Mouse (Mus musculus): ENCODE results near the gene Gm44511. TPM values are rescaled to one million over a fixed set of nuclear protein-coding genes. Genes with fewer than 3 reads are reported as not detected.

Gene Gm44511
- total RNA-seq (2021) = not detected
- long read RNA-seq, experiment 1, partial matches to known transcripts = 0 of 11 reads
- long read RNA-seq, experiment 1, other reads (novel, unspliced or antisense) = 11 of 11 reads
- long read RNA-seq, experiment 2, partial matches to known transcripts = 0 of 18 reads
- long read RNA-seq, experiment 2, other reads (novel, unspliced or antisense) = 18 of 18 reads

DNA sequence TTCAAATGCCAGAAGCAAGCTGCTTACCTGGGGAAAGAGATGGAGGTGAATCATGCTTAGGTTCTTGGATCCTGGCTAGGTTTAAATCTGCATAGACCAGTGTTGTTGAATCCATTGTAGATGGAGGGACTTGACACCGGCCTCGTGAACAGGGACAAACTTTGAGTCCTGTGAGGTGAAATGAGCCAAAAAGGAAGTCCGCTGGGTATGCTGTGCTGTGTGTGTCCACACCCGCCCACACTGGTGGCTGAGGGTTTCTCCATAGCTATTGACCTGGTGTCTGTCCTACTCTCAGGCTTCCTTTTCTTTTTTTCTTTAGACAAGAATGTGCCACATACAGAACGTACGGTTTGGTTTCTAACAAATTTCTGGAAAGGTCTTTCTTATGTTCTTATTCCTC is at the start of gene Gm44511, which contains the start of gene Klrb1b:
Gm44511 (minus strand) TSS at position 184 of the 400 bp plus-strand sequence.
Klrb1b (minus strand) TSS at position 200 of the 400 bp plus-strand sequence.
- DNase-seq = no peak

DNA sequence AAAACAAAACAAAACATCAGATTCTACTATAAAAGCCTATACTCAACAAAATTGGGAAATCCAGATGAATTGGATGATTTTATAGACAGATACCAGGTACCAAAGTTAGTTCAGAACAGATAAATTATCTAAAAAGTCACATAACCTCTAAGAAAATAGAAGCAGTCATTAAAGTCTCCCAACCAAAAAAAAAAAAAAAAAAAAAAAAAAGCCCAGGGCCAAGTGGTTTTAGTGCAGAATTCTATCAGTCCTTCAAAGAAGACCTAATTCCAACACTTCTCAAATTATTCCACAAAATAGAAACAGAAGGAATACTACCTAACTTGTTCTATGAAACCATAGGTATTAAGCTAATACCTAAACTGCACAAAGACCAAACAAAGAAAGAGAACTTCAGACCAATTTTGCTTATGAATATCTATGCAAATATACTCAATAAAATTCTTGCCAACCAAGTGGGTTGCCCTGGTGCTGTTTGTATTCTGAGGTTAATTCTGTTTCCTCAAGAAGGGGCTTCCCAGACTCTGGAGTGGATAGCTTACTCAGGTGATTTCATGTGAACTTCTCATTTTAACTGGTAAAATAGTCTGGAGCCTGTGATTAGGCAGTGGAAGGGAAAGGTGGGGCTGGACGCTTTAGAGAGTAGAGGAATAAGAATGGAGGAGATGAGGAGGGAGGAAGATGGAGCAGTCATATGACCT is 45.9 kb upstream of the Gm44511 start:
- no peak for DNase-seq

DNA sequence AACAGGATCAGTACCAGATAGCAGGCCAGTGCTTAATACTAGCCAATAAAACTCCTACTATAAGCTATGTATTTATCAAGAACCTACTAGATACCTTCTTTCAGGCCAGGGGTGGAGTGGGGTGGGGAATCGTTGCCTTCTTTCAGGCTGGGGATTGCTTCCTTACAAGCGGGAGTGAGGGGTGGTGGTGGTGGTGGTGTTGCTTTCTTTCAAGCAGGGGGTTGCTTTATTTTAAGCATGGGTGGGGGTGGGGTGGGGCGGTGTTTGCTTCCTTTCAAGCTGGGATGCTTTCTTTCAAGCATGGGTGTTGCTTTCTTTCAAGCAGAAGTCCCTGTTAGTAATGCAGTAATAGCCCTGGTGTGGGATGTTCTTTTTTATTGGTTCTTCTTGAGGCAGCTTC is 42.7 kb upstream of the Gm44511 start:
- DNase-seq = no peak

DNA sequence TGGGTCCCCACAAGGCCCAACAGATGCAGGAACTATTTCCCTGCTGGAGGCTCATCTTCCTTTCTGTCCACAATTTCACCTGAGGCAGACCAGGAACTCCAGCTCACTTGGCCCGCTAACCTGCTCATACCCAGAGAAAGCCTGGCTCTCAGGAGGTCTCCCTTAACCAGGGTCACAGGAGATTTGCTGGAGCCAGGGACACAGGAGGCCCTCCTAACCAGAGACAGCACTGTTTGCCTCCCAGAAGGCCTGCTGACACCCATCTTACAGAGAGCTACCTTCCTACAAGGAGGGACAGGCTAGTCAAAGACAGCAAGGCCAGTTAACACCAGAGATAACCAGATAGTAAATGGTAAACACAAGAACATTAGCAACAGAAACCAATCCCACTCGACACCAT is 31.9 kb upstream of the Gm44511 start:
- DNase-seq = no peak

DNA sequence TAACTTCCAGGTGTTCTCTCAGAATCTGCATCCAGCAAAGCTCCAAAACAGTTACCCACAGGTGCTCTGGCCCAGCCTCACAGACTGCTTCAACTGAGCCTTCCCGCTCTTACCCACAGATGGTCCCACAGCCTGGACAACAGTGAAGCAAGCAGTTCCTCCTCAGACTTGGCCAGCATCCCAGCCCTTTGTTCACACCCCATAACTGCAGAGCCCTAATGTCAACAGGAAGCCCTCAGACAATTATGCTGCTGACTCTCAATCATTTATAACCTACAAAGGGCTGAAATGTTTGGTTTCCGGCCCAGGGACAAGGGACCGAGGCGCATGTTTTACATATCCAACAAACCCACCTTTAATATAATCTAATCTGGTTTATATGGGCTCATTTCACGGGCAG is 30.1 kb upstream of the Gm44511 start:
- peak; percentile 77 for DNase-seq

DNA sequence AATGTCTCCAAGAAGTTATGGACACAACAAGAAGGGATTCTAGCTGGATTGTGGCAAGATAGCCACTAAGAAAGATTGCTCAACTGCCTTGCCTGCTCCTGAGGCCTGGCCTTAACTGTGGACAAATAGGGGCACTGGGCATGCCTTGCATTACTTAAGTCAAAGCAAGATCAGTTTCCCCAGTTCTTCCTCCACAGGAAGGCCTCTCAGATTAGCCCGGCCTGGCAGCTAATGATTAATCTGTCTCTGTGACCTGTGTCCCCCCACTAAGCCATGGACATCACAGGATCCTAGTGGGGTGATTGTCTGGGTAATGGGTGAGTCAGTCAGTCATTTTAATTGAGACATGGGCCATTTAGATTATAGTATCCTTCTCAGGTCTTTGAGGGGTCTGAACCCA is 29.4 kb upstream of the Gm44511 start:
- no peak for DNase-seq

DNA sequence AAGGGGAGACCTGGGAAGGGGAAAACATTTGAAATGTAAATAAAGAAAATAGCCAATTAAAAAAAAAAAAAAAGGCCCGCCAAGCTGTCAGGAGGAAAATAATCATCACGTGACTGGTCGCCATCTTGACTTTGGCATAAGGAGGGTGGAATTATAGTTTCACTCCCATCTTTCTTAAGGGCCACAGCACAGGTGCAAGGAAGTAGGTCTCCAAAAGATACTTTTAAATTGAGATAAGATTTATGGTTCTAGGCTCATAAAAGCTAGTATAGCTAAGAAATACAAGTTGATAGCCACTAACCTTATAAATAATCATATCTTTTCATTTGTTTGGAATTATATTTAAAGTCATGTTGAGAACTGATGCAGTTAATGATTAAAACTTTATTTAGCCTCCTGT is 28.8 kb upstream of the Gm44511 start:
- DNase-seq = no peak

DNA sequence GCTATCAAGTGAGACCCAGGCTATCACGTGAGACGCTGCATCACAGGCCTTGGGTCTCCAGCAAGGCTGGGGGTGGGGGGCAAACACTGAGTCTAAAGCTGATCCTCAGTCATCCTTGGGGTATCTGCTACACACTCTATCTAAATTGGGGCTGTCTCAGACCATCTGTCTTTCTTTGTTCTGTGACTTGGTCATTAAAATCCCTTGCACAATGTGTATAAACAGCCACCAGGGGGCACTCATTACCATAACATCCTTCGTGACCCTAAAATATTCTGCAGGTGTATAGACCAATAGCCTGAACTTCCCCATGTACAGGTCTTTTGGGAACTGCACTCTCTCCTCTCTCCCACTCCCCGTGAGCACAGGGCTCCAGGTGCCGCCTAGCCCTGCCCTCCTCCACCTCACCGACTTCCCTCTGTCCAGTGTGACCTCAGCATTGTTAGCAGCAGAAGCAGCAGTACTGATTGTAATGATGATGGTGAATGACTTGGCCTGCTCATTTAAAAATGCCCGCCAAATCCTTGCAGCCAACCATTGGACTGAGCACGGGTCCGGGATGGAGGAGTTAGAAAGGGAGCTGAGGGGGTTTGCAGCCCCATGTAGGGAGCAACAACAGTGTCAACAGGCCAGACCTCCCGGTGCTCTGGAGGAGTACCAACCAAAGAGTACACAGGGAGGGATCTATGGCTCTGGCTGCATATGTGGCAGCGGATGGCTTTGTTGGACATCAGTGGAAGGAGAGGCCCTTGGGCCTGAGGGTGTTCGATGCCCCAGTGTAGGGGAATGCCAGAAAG is 28.1 kb upstream of the Gm44511 start:
- peak; percentile 81 for DNase-seq

DNA sequence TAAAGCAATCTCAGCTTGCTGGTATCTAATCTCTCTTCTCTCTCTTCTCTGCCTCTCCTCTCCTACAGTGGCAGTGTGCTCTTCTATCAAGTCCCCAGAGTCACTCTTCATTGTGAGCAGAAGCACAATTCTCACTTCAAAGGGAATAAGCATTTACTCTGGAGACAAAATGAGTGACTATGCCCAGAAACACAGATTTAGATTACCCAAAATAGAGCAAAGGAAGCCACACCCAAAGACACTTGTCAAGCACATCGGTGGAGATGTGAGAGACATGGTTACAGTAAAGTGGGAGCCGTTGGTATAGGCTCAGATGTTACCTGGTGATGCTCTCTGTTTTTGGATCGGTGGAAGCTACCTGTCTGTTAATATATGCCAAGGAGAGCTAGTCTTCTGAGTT is 26.7 kb upstream of the Gm44511 start:
- DNase-seq = no peak

DNA sequence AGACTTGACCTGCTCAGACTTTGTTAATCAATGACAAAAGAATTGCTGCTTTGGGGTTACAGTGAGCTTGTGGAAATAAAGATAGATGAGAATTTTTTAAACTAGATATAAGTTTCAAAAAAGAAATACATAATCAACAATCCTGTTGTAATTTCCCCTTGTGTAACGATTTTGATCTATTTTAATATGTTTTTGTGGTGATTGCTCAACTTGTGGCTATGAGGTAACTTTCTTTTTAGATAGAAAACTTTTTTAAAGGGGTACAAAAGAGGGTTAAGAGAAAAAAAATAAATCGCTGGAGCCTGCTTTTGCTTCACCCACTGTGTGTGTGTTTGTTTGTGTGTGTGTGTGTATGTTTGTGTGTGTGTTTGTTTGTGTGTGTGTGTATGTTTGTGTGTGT is 25.0 kb upstream of the Gm44511 start:
- no peak for DNase-seq

DNA sequence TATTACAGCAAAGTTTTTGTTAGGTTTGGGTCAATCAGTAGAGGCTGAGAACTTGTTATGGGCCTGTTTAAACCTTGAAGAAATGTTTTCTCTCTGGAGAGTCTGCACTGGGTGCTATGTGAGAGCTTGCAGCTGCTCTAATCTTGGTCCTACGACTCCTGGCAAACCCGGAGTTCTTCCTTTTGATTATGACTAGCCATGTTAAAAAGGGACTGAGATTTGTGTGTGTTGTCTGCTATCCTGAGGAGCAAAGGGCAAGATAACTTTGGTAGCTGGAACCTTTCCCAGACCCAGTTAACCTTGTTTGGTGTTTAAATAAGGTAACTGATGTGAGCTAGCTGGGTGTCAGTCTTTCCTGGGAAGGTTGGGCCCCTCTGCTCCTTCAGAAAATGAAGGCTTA is 24.6 kb upstream of the Gm44511 start:
- no peak for DNase-seq

DNA sequence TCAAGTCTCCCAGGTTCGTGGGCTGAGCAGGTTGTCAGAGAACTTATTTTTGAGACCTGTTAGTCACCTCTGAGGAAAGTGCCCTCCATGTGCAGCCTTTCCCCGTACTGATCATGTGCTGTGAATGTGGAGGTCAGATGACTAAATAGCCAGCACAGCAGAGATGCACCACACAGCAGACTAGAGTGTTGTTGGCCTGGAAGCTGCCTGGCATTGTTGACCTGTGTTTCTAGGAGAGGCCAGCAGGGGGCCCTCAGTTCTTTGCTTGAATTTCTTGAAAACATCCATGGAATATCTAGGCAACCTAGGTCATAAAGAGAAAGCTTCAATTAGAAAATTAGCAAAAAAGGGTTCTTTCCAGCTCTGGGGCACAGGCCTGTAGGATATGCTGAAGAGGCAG is 23.8 kb upstream of the Gm44511 start:
- peak; percentile 72 for DNase-seq

DNA sequence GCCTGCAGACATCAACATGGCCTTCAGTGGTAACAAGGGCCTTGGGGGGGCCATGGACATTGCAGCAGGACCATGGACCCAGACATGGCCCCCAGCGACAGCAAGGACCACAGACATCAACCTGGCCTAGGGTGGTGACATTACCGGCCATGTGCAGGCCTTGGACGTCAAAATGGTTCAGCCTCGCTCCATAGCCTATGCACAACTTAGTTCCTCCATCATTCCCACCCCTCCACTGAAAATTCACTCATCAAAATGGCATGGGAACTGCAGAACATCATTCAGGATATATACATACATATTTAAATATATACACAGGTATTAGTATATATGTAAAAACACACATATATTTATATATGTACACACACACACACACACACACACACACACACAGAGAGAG is 21.3 kb upstream of the Gm44511 start:
- no peak for DNase-seq

DNA sequence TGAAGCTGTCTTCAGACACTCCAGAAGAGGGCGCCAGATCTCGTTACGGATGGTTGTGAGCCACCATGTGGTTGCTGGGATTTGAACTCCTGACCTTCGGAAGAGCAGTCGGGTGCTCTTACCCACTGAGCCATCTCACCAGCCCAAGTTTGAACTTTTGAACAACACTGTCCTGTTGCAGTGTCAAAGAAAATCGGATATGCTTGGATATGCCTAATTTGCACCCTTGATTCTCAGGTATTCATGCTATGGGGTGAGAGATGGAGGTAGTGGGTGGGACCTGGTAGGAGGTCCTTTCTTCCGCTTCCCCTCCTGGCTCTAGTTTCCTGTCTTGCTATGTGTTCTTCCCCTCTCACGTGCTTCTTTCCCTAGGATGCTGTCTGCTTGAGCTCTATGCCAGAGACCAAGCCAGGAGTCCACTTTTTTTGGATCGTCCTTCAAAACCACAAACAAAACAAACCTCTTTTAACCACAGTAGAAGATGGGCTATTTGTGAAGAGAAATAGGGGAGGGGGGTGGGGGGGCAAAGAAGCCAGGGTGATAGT is 20.0 kb upstream of the Gm44511 start:
- DNase-seq = no peak

DNA sequence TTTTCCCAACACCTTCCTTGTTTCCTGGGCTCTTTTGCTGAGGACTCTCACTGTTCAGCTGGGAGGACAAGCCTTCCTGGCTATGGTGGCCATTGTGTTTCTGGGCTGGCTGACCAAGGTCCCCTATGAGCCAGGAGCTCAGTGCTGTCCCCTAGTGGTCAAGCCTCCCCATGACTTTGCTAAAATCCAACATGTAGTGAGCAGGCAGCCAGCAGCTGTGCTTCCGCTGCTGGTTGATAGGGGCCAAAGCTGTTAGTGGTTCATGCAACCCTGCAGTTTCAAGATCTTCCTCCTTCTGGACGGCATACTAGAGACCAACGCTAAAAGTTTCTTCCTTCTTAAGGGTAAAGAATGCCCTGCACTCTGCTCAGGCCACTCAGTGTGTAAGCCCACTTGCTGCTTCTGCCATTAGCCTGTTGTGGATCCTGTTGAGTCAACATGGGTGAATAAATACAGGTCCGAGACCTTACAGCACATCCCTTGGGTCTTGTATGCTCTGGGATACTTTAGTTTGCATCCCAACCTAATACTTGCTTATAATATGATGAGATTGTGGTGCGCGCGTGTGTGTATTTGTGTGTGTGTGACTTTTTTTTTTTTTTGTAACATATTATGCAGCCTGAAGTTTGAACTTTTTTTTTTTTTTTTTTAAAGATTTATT is 19.3 kb upstream of the Gm44511 start:
- DNase-seq = peak; percentile 93

DNA sequence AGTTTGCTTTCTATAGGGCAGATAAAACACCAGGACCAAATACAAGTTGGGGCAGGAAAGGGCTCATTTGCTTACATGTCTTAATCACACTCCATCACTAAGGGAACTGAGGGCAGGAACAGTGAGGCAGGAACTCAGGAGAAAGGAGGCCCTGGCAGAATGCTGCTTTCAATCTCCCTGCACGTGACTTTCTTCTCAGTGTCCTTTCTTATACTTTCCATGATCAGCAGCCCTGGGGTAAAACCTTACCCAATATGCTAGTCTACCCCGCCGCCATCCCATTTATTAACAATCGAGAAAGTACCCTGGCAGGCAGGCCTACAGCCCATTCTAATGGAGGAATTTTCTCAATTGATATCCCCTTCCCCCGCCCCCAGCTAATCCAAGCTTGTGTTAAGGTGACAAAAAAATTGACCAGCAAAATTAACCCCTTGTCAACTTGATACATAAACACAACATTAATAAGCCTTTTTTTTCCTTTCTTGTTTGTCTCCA is 18.5 kb upstream of the Gm44511 start:
- no peak for DNase-seq

DNA sequence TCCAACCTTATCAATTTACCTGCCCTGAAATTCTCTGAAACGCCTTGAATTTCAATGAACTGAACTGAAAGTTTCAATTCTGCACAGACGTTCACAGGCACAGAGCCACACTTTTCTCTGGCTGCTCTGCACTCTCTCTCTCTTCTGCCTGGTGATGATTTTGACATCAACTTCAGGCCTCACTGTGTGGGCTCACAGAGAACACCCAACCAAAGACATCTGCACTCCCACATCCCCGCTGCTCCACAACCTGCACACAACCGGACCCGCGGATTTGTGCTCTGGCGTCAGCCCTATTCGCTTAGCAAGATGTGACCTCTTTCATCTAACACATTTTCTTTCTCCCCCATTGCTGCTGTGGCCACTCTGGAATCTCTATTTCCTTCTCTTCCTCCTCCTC is 18.0 kb upstream of the Gm44511 start:
- no peak for DNase-seq

DNA sequence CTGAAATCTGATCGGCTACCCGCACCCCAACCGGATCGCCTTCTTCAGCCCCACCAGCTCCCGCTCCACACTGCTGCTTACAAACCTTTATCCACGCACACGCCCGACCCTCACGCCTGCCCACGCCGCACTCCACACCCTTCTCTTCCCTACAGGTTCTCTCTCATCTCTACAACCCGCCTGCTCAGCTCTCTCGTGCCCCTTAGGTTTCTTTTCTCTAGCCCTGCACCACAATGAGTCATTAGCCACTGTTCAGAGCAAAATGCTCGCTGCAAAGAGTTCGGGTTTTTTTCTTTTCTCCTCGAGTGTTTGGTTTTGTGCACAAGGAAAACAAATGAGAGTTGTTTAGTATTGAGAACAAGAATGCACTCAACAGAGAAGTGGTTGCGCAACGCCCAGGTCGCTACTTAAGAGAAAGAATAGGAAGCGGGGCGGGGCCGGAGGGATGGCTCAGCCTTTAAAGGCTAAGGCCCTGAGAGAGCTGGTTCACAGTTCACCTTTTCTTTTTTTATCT is 17.4 kb upstream of the Gm44511 start:
- DNase-seq = peak; percentile 78

DNA sequence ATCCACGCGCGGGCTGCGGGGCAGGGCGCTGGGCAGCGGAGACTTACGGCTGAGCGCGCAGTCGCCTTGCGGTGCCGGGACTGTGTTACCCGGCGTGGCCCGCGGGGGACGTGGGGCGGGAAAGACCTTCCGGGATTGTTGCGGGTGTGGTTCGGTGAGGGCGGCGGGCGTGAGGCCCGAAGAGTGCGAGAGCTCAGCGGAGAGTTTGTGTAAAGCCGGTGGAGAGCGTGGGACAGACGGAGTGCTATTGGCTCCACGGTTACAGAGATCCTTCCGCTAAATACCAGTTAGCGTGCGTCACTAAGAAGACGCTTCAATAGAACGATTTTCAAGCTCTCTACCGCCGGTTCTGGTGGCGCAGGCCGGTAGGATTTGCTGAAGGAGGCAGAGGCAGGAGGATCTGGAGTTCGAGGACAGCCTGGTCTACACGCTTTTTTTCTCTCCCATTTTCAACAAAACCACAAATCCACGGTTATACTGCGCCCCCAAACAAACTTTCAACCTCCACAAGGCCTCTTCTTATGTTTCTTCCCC is 16.9 kb upstream of the Gm44511 start:
- DNase-seq = peak; percentile 93

DNA sequence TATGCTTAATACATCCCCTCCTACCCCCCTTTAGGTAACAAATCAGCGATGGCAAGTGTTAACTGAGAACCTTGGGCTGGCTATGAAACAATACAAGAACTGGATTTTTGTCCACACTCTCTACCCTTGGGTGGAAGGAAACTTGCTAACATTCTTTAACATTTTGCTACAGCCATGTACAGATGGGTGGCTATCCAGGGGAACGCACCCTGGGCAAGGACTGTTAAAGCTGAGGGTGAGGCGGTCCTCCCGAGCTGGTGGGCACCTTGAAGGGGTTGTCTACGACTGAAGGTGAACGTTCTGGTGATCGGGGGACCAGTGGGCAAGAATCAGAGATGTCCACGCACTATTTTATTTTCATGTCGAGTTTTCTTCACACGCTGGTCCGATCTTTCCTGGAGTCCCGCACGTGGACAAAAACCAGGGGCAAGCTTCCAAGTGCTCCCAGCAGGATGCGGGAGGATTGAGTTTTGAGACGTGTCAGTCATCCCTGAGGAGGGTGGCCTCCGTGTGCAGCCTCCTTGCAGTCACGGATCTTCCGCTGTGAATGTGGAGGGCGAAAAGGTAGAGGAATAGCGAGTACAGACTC is 16.3 kb upstream of the Gm44511 start:
- DNase-seq = no peak

DNA sequence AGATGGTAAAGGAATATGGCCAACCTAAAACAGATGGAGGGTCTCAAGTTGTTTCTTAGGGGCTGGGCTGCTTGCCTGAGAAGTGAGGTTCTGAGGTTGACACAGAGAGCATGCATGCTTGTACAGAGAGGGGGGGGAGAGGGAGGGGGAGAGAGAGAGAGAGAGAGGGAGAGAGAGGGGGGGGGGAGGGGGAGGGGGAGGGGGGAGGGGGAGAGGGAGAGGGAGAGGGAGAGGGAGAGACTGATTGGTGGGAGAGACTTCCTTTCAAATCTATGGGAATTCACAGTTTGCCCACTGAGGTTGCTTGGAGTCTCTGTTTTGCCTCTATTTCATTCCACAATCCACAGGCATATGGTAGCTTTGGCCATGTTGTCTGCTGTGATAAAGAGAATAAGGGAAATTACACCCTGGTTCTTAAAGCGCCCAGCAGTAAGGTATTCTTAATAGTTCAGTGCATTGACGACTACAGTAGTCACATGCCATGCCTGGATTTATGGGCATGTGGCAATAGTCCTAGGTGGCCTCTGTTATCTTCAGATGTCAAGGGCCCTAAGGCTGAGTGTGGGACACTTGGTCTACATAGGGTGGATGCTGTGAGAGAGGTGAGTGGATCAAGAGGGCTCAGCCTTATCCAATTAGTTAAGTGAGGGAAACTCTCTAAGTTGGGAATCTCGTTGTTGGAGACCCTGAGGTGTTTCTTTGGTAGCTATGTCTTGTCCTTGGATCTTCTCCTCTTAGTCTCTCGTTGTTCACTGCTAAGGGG is 15.4 kb upstream of the Gm44511 start:
- DNase-seq = no peak

Data from adrenal gland, postnatal 10 days (tissue).